Mouse (Mus musculus) kidney, adult 18-20 months (tissue): Measurements from ENCODE around the gene Tpcn2.

Experiments used
- DNase-seq: peaks from one replicate; pipeline ENCODE4 v3.0.0; 2021

Tpcn2 gene

GRCm38 (mm10) chr7:145196340-145196739, 87.5 kb downstream of the Tpcn2 start:
- no peak for DNase-seq

- no peak for DNase-seq
Measured at GRCm38 (mm10) chr7:145195186-145195927, 88.5 kb downstream of the Tpcn2 start.

- peak; percentile 40 for DNase-seq
Measured at GRCm38 (mm10) chr7:145194455-145195161, 89.2 kb downstream of the Tpcn2 start.

GRCm38 (mm10) chr7:145192836-145193235, 91.0 kb downstream of the Tpcn2 start:
- no peak for DNase-seq

- no peak for DNase-seq
Measured at GRCm38 (mm10) chr7:145190520-145190919, 93.3 kb downstream of the Tpcn2 start.

- no peak for DNase-seq
Measured at GRCm38 (mm10) chr7:145189342-145189741, 94.5 kb downstream of the Tpcn2 start.

- no peak for DNase-seq
Measured at GRCm38 (mm10) chr7:145187802-145188201, 96.0 kb downstream of the Tpcn2 start.

- no peak for DNase-seq
Measured at GRCm38 (mm10) chr7:145182388-145182787, 101.4 kb downstream of the Tpcn2 start.

GRCm38 (mm10) chr7:145181376-145182034, 102.3 kb downstream of the Tpcn2 start:
- DNase-seq: no peak

- DNase-seq: no peak
Measured at GRCm38 (mm10) chr7:145179691-145180091, 104.1 kb downstream of the Tpcn2 start.

- no peak for DNase-seq
Measured at GRCm38 (mm10) chr7:145176750-145177589, 106.8 kb downstream of the Tpcn2 start.

- no peak for DNase-seq
Measured at GRCm38 (mm10) chr7:145173563-145173962, 110.2 kb downstream of the Tpcn2 start.

GRCm38 (mm10) chr7:145173116-145173515, 110.7 kb downstream of the Tpcn2 start:
- DNase-seq: no peak

GRCm38 (mm10) chr7:145169703-145170102, 114.1 kb downstream of the Tpcn2 start:
- DNase-seq: no peak

- peak; percentile 43 for DNase-seq
Measured at GRCm38 (mm10) chr7:145159283-145160240, 124.2 kb downstream of the Tpcn2 start.

- DNase-seq: no peak
Measured at GRCm38 (mm10) chr7:145155666-145156065, 128.1 kb downstream of the Tpcn2 start.

GRCm38 (mm10) chr7:145154066-145154465, 129.7 kb downstream of the Tpcn2 start:
- DNase-seq: no peak

- DNase-seq: no peak
Measured at GRCm38 (mm10) chr7:145151845-145152244, 132.0 kb downstream of the Tpcn2 start.

GRCm38 (mm10) chr7:145148902-145149301, 134.9 kb downstream of the Tpcn2 start:
- no peak for DNase-seq

GRCm38 (mm10) chr7:145147973-145148698, 135.7 kb downstream of the Tpcn2 start:
- DNase-seq: no peak
